Mouse (Mus musculus) limb, embryonic 14.5 days (tissue): ENCODE measurements around the gene Psmb5. TPM values are rescaled to one million over a fixed set of nuclear protein-coding genes. Genes with fewer than 3 reads are reported as not detected.
A peak's percentile ranks its signal among the peaks of the same experiment; 100 is the strongest.
"Not testable (repeated sequence)": the region's sequence is repeated elsewhere in the genome, so short reads cannot be mapped to it uniquely, and the experiment has no call there.

ENCODE experiments used
- ATAC-seq: fragments of 200-750 bp; cut with Nextera tagmentation; 2 replicates; pipeline ENCODE4 v1.8.0; 2017; ENCODE audit warnings: low read depth, moderate number of reproducible peaks, moderate TSS enrichment; ENCODE audit not compliant: low FRiP score
- DNase-seq: peaks from one replicate; pipeline ENCODE4 v3.0.0-alpha.2; 2015; ENCODE audit warnings: low spot score
- H3K27ac ChIP-seq: fragments of 300-500 bp; sonication (generic); replicated peaks from 2 replicates; pipeline ENCODE4 v1.5.1; 2014; ENCODE audit warnings: low read depth, mild to moderate bottlenecking, low read length, moderate library complexity, mixed read lengths
- H3K27me3 ChIP-seq: fragments of 300-500 bp; sonication (generic); 2 replicates; pipeline ENCODE4 v1.6.1; 2014; ENCODE audit warnings: low read length, mixed read lengths; ENCODE audit not compliant: control insufficient read depth, insufficient read depth
- H3K36me3 ChIP-seq: fragments of 300-500 bp; sonication (generic); 2 replicates; pipeline ENCODE4 v1.6.1; 2014; ENCODE audit warnings: mild to moderate bottlenecking, low read length, moderate library complexity, mixed read lengths; ENCODE audit not compliant: control insufficient read depth, insufficient read depth
- H3K4me1 ChIP-seq: fragments of 300-500 bp; sonication (generic); 2 replicates; pipeline ENCODE4 v1.6.1; 2014; ENCODE audit warnings: antibody characterized with exemption, low read length, mixed read lengths; ENCODE audit not compliant: control insufficient read depth, insufficient read depth
- H3K4me2 ChIP-seq: fragments of 300-500 bp; sonication (generic); replicated peaks from 2 replicates; pipeline ENCODE4 v1.6.1; 2014; ENCODE audit warnings: low read depth, mild to moderate bottlenecking, low read length, moderate library complexity; ENCODE audit not compliant: severe bottlenecking
- H3K4me3 ChIP-seq: fragments of 300-500 bp; sonication (generic); replicated peaks from 2 replicates; pipeline ENCODE4 v1.5.1; 2014; ENCODE audit warnings: low read length
- H3K9ac ChIP-seq: fragments of 300-500 bp; sonication (generic); 2 replicates; pipeline ENCODE4 v1.6.1; 2014; ENCODE audit warnings: mild to moderate bottlenecking, low read depth, low read length, moderate library complexity; ENCODE audit not compliant: severe bottlenecking
- H3K9me3 ChIP-seq: fragments of 300-500 bp; sonication (generic); 2 replicates; pipeline ENCODE4 v1.6.1; 2016; ENCODE audit warnings: low read length; ENCODE audit not compliant: control insufficient read depth
- POLR2A ChIP-seq: fragments of 200-500 bp; IDR thresholded peaks from 2 replicates; pipeline ENCODE4 v1.8.0; 2012; ENCODE audit warnings: inconsistent platforms, mild to moderate bottlenecking, moderate library complexity, borderline replicate concordance; ENCODE audit not compliant: insufficient read depth, insufficient read length; ENCODE audit errors: extremely low read depth
- WGBS: fragments of 180-500 bp; shearing (Covaris S2); extraction: QIAGEN DNeasy Blood & Tissue Kit; methylation state at CpG from one replicate; pipeline ENCODE4 v1.1.7; 2014; 5-methylcytosine and 5-hydroxymethylcytosine counted together
- polyA plus RNA-seq, 2 experiments: library from polyadenylated mRNA; depleted of rRNA in 1 of 2; stranded (reverse) in 1 of 2; unstranded in 1 of 2; fragments of >200 nt; fragmentation: Nextera tagmentation in 1 of 2; extraction: Ambion mirVana in 1 of 2; gene quantifications; 2 replicates each; pipeline versions ENCODE4 v1.2.1 to v1.2.3; 2012 to 2014

Psmb5 gene
- polyA plus RNA-seq, 2 experiments, result 196 to 375 TPM

DNA sequence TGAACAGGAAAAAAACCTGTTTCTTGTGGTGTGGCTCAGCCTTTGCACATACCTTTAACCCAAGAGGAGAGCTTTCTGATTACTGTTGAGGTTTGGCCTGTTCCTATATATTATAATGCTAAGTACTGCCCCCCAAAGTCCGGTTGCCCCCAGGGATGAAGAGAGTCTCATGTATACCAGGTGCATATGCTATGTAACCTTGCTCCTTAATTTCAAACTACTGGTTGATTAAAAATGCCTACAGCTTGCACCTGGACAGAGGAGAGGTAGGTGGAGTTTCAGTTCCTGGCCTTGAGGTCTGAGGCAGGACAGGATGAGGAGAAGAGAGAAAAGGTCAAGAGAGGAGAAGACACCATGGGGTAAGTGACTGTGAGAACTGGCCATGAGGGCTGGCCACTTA, 3.3 kb upstream of the Psmb5 start, which contains the start of gene Psmb11:
Psmb11 (plus strand) TSS at position 301 of the 400 bp plus-strand sequence.
- Histone ChIP-seq H3K9me3 (no peaks in the 10 kb centered on the region), H3K4me1 (peaks cover 4% of the 10 kb centered on the region), H3K36me3 (peaks cover 4% of the 10 kb centered on the region; the same call in 1 of the 2 replicates), H3K4me3 (no peak within 1 kb of the TSS), H3K4me2 (no peak within 1 kb of the TSS), H3K9ac (no peak within 1 kb of the TSS), H3K27ac (no peak within 1 kb of the TSS), H3K27me3 (no peaks in the 10 kb centered on the region)
- DNase-seq, result no peak
- ATAC-seq, result no peak
- 93% methylated on average over 1 of the region's 1 CpGs for WGBS
- no peak for TF ChIP-seq POLR2A

DNA sequence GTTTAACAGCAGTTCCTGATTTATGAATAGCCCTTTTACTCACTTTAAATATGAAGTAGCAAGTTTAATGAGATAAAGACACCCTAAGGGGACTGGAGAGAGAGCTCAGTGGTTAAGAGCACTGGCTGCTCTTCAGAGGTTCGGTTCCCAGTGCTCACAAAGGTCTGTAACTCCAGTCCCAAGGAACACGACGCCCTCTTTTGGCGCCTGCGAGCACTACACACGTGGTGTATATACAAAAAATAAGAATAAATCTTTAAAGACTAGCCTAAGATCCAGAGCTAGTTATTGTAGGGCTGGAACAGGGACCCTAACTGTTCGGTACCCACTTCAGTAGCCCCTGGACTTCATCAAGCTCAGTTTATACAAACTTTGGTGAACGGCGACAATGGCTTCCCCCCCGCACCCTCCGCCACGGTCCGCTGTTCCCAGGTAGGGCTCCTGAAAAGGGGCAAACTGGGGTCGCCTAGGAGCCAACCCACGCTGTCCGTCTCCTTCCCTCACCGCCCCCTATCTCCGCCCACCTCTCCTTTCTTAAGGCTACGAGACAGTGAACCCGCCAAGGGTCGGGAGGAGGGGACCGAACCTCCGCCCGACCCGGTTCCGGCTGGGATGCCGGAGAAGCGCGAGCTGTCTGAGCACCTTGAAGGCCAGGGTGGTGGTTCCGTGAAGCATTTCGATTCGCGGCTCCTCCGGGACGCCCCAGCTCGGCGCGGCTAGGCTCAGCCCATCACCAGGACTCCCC, 498 bp downstream of the Psmb5 start:
- 2% methylated on average over 38 of the region's 38 CpGs for WGBS
- DNase-seq, result no peak
- TF ChIP-seq POLR2A, result no peak

DNA sequence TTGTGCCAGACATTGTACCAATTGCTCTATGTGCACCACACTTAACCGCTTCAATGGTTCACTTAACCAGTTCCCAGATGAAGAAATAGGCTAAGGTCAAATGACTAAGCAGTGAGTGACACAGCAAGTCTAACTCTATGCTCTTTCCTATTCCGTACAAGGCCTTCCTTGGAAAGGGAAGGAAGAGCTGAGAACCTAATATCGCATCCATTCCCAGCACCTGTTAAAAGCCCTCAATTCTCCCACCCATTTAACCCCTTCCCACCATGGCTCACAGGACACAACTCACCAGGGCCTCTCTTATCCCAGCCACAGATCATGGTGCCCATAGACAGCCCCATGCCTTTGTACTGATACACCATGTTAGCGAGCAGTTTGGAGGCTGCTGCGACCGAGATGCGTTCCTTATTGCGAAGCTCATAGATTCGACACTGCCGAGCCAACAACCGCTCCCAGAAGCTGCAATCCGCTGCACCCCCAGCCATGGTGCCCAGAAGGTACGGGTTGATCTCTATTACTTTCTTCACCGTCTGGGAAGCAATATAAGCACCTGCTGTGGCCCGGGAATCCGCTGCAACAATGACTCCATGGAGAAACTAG, 1.5 kb downstream of the Psmb5 start:
- H3K9me3 ChIP-seq, result no peaks in the 10 kb centered on the region
- H3K4me2 ChIP-seq, result no peak overlapping the region
- ATAC-seq (no peak), DNase-seq (no peak)
- H3K4me3 ChIP-seq, result no peak overlapping the region
- H3K27ac ChIP-seq, result no peak overlapping the region
- no peaks in the 10 kb centered on the region for H3K27me3 ChIP-seq
- peaks cover 4% of the 10 kb centered on the region for H3K4me1 ChIP-seq
- no peak overlapping the region for H3K9ac ChIP-seq
- peaks cover 39% of the 10 kb centered on the region for H3K36me3 ChIP-seq
- 96% methylated on average over 16 of the region's 16 CpGs for WGBS
- no peak for TF ChIP-seq POLR2A

More for the DNA sequence above, 498 bp downstream of the Psmb5 start:
- H3K4me2 ChIP-seq, result peak overlapping the region; percentile 69
- no peaks in the 10 kb centered on the region for H3K9me3 ChIP-seq
- peak overlapping the region; percentile 84 for H3K27ac ChIP-seq
- ATAC-seq, result peak; percentile 25
- H3K27me3 ChIP-seq, result no peaks in the 10 kb centered on the region
- H3K9ac ChIP-seq, result peak overlapping the region; percentile 87
- H3K4me3 ChIP-seq, result peak overlapping the region; percentile 77
- peaks cover 4% of the 10 kb centered on the region for H3K4me1 ChIP-seq
- H3K36me3 ChIP-seq, result peaks cover 30% of the 10 kb centered on the region

- H3K27ac ChIP-seq, H3K27me3 ChIP-seq, DNase-seq, H3K9ac ChIP-seq, H3K4me3 ChIP-seq, ATAC-seq, H3K4me2 ChIP-seq, H3K9me3 ChIP-seq, H3K4me1 ChIP-seq: not testable (repeated sequence)
- WGBS, result 95% methylated on average over 15 of the region's 16 CpGs
- H3K36me3 ChIP-seq, result peaks cover 42% of the 10 kb centered on the region
These were observed 3.7 kb downstream of the Psmb5 start for GRCm38 (mm10) chr14:54614130-54614529.

DNA sequence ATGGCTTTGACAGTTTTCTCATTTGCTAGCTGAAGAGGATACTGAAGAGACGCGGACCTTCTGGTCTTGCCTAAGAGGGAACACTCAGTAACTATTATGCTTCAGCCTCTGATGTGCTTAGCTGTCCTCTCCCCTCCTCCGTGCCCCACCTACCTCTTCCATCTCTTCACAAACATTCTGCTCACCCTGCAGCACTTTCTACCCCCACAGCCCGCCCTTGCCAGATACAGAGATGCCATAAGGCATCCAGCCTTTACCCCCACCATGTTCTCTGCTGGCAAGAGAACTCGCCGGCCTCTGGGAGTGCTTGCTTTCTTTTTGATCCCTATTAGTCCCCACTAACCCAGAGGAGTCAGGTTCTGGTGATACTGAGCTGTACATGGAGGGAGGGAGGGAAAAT, 7.2 kb downstream of the Psmb5 start:
- 80% methylated on average over 6 of the region's 6 CpGs for WGBS
- H3K4me3 ChIP-seq, result no peak overlapping the region
- DNase-seq (no peak), ATAC-seq (no peak)
- TF ChIP-seq POLR2A, result no peak
- peaks cover 3% of the 10 kb centered on the region; the same call in 1 of the 2 replicates for H3K4me1 ChIP-seq
- H3K4me2 ChIP-seq, result no peak overlapping the region
- H3K36me3 ChIP-seq, result peaks cover 34% of the 10 kb centered on the region
- H3K27me3 ChIP-seq, result no peaks in the 10 kb centered on the region
- H3K9ac ChIP-seq, result no peak overlapping the region
- H3K27ac ChIP-seq, result no peak overlapping the region
- no peaks in the 10 kb centered on the region for H3K9me3 ChIP-seq
